Mouse (Mus musculus): ENCODE data around the gene Rabggta.

Rabggta gene

DNA sequence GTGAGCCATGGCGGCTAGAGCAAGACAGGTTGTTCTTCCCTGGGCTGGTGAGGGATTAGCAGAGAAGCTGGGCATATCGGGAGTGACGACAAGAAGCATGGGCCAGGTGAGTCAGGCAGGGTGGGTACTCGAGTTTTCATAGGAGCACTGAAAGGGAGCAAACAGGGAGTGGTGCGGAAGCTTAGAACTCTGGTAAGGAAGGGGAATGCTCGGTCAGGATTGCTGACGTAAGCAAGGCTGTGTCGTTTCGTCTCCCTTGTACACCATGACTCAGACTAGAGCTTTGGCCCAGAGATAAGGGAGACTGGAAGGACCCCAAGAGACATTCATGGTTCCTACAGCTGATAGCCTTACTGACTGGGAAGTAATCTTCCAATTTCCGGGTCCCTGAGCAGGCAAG is 11.8 kb upstream of the Rabggta start:
- DNase-seq (ENCODE audit: low read depth, low spot score), result no peak

DNA sequence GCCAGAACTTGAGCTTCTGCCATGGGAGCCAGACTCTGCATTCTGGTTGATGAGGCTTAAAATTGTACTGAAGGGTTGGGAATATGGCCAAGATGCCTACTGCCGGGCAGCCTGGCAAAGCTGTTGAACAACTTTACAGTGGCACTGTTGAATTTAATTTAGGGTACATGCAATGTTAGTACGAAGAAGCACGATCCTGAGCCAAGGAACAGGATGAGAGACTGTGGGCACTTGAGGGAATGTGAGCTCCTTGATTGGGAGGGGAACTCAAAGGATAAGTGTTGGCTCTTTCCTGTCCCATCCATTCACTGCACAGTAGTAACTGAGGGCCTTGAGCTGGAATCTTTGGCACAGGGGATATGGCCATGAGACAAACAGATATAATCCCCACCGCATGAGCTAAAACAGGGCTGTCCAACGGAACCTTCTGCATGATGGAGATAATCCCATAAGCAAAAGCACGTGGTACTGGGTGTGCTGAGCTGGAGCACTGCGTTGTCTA is 8.5 kb upstream of the Rabggta start:
- no peak for DNase-seq (ENCODE audit: low read depth, low spot score)

DNA sequence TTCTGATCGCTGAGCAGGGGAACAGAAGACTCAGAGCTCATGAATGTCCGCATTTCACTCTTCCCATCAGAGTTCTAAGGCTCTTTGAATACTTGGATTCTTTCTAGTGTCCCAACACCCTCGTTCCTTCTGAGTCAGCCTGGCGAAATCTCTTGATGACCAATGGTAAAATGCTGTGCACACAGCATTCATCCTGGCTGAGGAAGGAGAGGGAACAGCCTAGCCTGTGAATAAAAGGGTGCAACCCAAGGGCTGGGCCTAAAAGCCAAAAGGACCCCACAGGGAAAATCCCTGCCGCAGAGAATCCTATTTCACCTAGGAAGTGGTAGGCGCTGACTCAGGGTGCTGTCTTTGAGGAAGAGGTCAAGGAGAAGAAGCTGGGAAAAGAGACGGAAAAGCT is 8.1 kb upstream of the Rabggta start:
- DNase-seq (ENCODE audit: low read depth, low spot score), result no peak

GRCm38 (mm10) chr14:55727889-55728685 is 6.0 kb upstream of the Rabggta start:
- DNase-seq (ENCODE audit: low read depth, low spot score), result no peak

GRCm38 (mm10) chr14:55726261-55726660 is 4.2 kb upstream of the Rabggta start:
- DNase-seq (ENCODE audit: low read depth, low spot score), result no peak

GRCm38 (mm10) chr14:55724411-55724871 is 2.4 kb upstream of the Rabggta start:
- no peak for DNase-seq (ENCODE audit: low read depth, low spot score)

GRCm38 (mm10) chr14:55723433-55723832 is 1.4 kb upstream of the Rabggta start:
- no peak for DNase-seq (ENCODE audit: low read depth, low spot score)

DNA sequence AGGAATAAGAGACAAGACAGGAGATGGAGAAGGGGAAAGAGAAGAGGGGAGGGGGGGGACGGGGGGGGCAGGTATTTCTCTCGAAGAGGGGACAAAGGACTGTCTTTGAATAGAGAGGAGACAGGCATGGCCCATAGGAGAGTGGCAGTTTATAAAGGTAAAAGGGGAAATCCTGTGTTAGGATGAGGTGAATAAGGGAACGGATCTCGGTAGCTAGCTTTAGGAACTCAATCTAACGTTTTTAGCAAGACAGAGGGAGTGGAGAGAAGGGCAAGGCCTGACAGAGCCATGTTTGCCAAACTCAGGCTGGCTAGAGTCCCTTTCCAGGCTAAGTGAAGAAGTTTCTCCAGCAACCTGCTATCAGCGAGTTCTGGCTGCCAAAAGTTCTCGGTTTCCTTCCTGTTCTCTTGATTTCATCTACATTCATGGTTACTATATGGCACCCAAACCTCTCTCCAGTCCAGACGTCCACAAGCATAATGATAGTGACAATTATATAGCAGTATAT is 429 bp upstream of the Rabggta start:
- DNase-seq (ENCODE audit: low read depth, low spot score), result no peak

DNA sequence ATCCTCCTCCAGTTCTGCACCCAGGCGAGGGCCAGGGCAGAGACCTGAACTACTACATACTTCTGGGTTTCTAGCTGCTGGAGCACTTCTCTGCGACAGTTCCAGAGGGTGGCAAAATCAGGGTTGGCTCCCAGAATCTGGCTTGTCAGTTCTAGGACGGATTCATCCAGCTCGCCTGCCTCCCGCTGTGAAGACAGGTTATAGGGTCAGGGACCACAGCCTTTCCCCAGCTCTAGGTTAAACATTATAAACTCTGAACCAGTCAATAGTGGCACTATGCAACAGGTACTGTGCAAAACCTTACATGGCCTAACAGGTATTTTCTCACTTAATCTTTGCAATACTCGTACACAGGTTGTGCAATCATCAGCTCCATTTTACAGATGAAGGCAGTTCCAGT is 987 bp downstream of the Rabggta start:
- no peak for DNase-seq (ENCODE audit: low read depth, low spot score)

DNA sequence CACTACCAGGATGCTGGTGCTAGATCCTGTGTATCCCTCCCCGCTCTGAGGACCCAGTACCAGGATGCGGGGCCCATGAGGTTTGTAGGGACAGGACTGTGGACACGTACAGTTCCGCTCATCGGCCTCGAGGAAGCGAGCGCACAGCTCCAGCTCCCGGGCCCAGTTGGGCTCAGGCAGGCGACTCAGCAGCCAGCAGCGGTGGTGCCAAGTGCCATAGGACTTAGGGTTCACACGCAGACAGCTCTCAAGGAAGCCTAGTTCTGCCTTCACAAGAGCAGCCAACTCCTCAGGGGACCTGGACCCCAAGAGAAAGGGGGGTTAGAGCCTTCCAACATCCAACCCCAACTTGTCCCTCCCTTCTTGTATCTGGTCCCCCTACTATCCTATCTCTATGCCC is 1.4 kb downstream of the Rabggta start:
- DNase-seq (ENCODE audit: low read depth, low spot score), result no peak

- DNase-seq (ENCODE audit: low read depth, low spot score), result no peak
Observed at GRCm38 (mm10) chr14:55719737-55720136, 2.3 kb downstream of the Rabggta start.

DNA sequence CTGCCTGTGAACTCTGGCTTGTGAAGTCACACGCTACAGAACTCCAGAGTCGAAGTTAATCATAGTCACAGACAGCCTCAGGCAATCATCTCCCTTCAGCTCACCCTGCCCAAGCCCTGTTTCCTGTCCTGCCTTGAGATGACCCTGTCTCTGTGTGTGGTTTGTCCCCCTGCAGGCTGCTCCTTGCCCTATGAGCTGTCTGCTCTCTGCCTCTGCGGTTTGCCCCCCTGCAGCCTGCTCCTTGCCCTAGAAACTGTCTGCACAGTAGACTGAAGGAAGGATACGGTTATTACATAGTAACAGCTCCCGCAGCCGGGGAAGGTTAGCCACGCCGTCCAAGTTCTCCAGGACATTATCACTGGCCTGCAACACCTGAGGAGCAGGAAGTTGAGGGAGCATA is 5.2 kb downstream of the Rabggta start:
- DNase-seq (ENCODE audit: low read depth, low spot score), result no peak

DNA sequence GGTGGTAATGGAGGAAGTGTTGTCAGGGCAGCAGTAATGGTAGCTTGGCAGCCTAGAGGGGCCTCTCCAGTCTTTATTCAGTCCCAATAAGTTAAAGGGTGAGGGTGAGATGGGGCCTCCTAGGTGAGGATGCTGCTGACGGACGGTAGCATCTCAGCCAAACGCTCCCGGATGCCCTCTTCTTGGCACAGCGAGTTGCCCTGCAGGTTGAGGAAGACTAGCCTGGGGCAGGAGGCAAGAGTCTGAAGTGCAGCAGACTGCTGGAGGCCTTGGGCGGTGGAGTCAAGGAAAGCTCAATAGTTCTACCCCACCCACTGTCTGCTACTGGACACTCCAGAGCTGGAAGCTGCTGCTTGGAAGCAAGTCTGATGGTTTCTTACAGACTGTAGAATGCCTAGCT is 5.8 kb downstream of the Rabggta start:
- no peak for DNase-seq (ENCODE audit: low read depth, low spot score)

GRCm38 (mm10) chr14:55714893-55715292 is 7.2 kb downstream of the Rabggta start:
- no peak for DNase-seq (ENCODE audit: low read depth, low spot score)

DNA sequence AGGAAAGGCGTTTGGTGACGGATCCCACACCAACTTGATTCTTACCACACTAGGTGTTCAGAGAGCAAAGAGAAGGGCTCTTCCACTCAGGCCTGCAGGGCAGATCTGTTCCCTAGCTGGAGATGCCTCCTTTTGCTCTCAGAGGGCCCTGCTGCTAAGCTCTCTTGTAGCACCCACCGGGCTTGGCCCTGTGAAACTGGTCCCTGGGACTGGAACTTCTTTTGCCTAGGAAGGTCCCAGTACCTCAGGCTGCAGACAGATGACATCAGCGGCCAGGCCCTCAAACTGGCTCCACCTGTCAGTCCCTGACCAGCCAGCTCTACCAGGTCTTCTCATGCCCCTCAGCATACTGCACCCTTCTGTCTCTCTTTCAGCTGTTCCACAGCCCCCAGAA is 8.3 kb downstream of the Rabggta start, which contains the start of gene Tgm1:
TSS of gene Tgm1 (minus strand) at position 198 of the 394 bp plus-strand sequence.
- DNase-seq (ENCODE audit: low read depth, low spot score), result no peak

- no peak for DNase-seq (ENCODE audit: low read depth, low spot score)
Observed at GRCm38 (mm10) chr14:55713007-55713728, 8.9 kb downstream of the Rabggta start.

- DNase-seq (ENCODE audit: low read depth, low spot score), result no peak
Observed at GRCm38 (mm10) chr14:55711786-55712185, 10.3 kb downstream of the Rabggta start.

- DNase-seq (ENCODE audit: low read depth, low spot score), result no peak
Observed at GRCm38 (mm10) chr14:55709509-55709908, 12.6 kb downstream of the Rabggta start.

GRCm38 (mm10) chr14:55707397-55707796 is 14.7 kb downstream of the Rabggta start:
- no peak for DNase-seq (ENCODE audit: low read depth, low spot score)

DNA sequence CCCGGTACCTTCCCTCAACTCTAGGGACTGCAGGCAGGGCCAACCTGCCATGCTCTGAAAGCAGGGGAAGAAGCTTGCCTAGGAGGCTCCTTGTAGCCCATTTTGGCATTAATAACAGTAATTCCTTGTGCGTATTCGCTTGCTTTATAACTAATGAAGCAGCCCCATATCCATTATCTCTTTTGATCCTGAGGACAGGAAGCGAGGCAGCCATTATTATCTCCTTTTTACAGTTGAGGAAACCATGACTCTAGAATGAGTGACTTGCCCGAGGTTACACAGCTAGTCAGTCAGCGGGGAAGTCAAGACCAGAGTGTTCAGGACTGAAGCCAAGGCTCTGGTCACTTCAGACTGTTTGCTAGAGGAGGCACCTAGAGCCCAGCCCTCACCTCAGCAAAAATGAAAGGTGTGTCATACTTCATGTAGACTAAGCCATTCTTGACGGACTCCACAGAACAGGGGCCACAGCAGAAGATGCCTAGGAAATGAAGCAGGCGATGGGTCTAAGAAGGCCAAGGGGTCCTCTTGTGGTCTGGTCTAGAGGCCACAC is 15.9 kb downstream of the Rabggta start:
- DNase-seq (ENCODE audit: low read depth, low spot score), result no peak

DNA sequence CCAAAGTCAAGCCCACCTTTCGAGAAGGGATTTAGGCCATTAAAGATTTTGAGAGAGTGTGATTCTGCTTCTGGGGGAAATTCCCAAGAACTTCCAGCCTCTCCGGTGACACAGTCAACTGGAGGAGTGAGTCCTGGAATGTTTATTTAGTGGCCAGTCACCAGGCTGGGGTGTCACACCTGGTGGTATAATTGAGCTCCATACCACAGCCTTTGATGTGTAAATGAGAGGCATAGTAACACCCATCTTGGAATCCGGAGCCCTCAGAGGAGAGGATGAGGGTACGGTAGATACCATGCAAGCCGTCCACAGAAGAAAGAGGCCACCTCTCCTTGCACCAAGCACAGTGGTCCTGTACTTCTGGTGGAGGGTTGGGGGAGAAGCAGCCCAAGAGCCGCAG is 19.3 kb downstream of the Rabggta start:
- DNase-seq (ENCODE audit: low read depth, low spot score), result no peak

- DNase-seq (ENCODE audit: low read depth, low spot score), result no peak
Observed at GRCm38 (mm10) chr14:55701131-55701530, 20.9 kb downstream of the Rabggta start.

Measured in embryo, embryonic 11.5 days (tissue).